Mouse (Mus musculus): ENCODE measurements at regions not wholly inside any gene's neighbourhood (a gene's known extent, or its start where the extent isn't known, plus 50 kb on each side); places are given as distances from the start of the nearest gene placed in this dataset.

GRCm38 (mm10) chr11:111880146-111880545 lies 814.2 kb downstream of the Kcnj2 start:
- Histone ChIP-seq H3K9ac (ENCODE audit: control insufficient read depth, low read depth, low read length, poor library complexity, severe bottlenecking) (no peak overlapping the region), H3K9me3 (replicated peaks; ENCODE audit: insufficient read depth, low read length) (no peaks in the 10 kb centered on the region), H3K27ac (ENCODE audit: control insufficient read depth, low read depth, low read length) (no peak overlapping the region), H3K4me3 (ENCODE audit: control insufficient read depth in 1 of 2, insufficient read depth in 1 of 2, low read depth in 2 of 2, low read length in 2 of 2) (no peak overlapping the region), H3K79me2 (ENCODE audit: control insufficient read depth, insufficient read depth, low read length, poor library complexity) (no peaks in the 10 kb centered on the region), H3K4me1 (ENCODE audit: control insufficient read depth in 1 of 2, insufficient read depth in 2 of 2, low read length in 2 of 2) (no peaks in the 10 kb centered on the region), H3K27me3 (ENCODE audit: control insufficient read depth in 1 of 2, insufficient read depth in 2 of 2, low read length in 2 of 2) (peaks cover 0 to 3% of the 10 kb centered on the region in 2 experiments; a peak in 2 of 4 replicates), H3K36me3 (ENCODE audit: control insufficient read depth in 1 of 2, insufficient read depth in 2 of 2, low read length in 2 of 2) (no peaks in the 10 kb centered on the region)
- no peak for DNase-seq (ENCODE audit: low read depth, low spot score)
- TF ChIP-seq ZKSCAN1 (IDR thresholded peaks at IDR 0.05; ENCODE audit: low read depth, low read length): no peak
- TF ChIP-seq POLR2A (IDR thresholded peaks at IDR 0.05; ENCODE audit: control insufficient read depth in 1 of 2, insufficient read depth in 1 of 2, low read depth in 1 of 2, low read length in 2 of 2, poor library complexity in 1 of 2): no peak
- TF ChIP-seq ELF1 (IDR thresholded peaks at IDR 0.05; ENCODE audit: low read depth, low read length): no peak
- TF ChIP-seq NRF1 (IDR thresholded peaks at IDR 0.05; ENCODE audit: insufficient read depth, low read depth, low read length, poor library complexity, severe bottlenecking): no peak
- no peak for TF ChIP-seq TBP (IDR thresholded peaks at IDR 0.05; ENCODE audit: low read depth, low read length)
- no peak for TF ChIP-seq TCF12 (IDR thresholded peaks at IDR 0.05; ENCODE audit: low read depth, low read length)
- no peak for TF ChIP-seq JUND (IDR thresholded peaks at IDR 0.05; ENCODE audit: low read depth, low read length)
- no peak for TF ChIP-seq E2F4 (IDR thresholded peaks at IDR 0.05; ENCODE audit: borderline replicate concordance, low read depth, low read length)
- TF ChIP-seq MYB (IDR thresholded peaks at IDR 0.05; ENCODE audit: low read depth, low read length): no peak
- TF ChIP-seq MAX (IDR thresholded peaks at IDR 0.05; ENCODE audit: low read length): no peak
- TF ChIP-seq SIN3A (IDR thresholded peaks at IDR 0.05; ENCODE audit: low read length): no peak
- TF ChIP-seq CHD1 (IDR thresholded peaks at IDR 0.05; ENCODE audit: low read depth, low read length): no peak
- no peak for TF ChIP-seq ZNF384 (IDR thresholded peaks at IDR 0.05; ENCODE audit: low read depth, low read length)
- TF ChIP-seq HCFC1 (IDR thresholded peaks at IDR 0.05; ENCODE audit: low read depth, low read length): no peak
- TF ChIP-seq EP300 (IDR thresholded peaks at IDR 0.05; ENCODE audit: low read depth in 1 of 2, low read length in 2 of 2): no peak
- no peak for TF ChIP-seq POLR2AphosphoS2 (IDR thresholded peaks at IDR 0.05; ENCODE audit: low read length)
- no peak for TF ChIP-seq RAD21 (IDR thresholded peaks at IDR 0.05; ENCODE audit: low read depth, low read length)
- TF ChIP-seq POLR2AphosphoS5 (IDR thresholded peaks at IDR 0.05; ENCODE audit: borderline replicate concordance, low read depth, low read length): no peak
- TF ChIP-seq ETS1 (IDR thresholded peaks at IDR 0.05; ENCODE audit: low read depth, low read length): no peak
- TF ChIP-seq SMC3 (IDR thresholded peaks at IDR 0.05; ENCODE audit: low read depth, low read length): no peak

DNA sequence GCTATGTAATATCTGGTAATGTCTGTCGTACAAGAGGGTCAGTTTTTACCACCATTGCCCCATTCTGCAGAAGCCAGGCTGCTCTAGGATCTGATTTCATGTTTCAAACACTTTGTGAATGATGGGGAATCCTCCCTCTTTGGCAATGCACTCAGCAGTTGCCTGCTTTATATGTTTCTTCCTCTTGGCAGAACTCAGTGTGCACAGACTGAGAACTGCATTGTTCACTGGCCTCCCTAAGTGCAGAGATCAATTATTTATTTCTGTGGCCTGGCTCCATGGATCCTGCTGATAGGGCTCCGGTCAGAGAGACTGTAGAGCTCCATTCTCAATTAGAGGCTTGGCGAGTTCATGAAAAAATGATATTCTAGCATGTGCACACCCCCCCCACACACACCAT lies 824.1 kb downstream of the Kcnj2 start:
- DNase-seq (ENCODE audit: low read depth, low spot score): no peak
- H3K9me3 ChIP-seq (replicated peaks; ENCODE audit: insufficient read depth, low read length): no peaks in the 10 kb centered on the region

More for the DNA sequence above, 824.1 kb downstream of the Kcnj2 start:
- Histone ChIP-seq H3K79me2 (ENCODE audit: control insufficient read depth, insufficient read depth, low read length, poor library complexity) (no peaks in the 10 kb centered on the region), H3K4me1 (ENCODE audit: control insufficient read depth in 1 of 2, insufficient read depth in 2 of 2, low read length in 2 of 2) (no peaks in the 10 kb centered on the region), H3K27ac (ENCODE audit: control insufficient read depth, low read depth, low read length) (no peak overlapping the region), H3K36me3 (ENCODE audit: control insufficient read depth in 1 of 2, insufficient read depth in 2 of 2, low read length in 2 of 2) (no peaks in the 10 kb centered on the region), H3K9ac (ENCODE audit: control insufficient read depth, low read depth, low read length, poor library complexity, severe bottlenecking) (no peak overlapping the region), H3K27me3 (ENCODE audit: control insufficient read depth in 1 of 2, insufficient read depth in 2 of 2, low read length in 2 of 2) (no peaks in the 10 kb centered on the region; a peak in 2 of 4 replicates), H3K4me3 (ENCODE audit: control insufficient read depth in 1 of 2, insufficient read depth in 1 of 2, low read depth in 2 of 2, low read length in 2 of 2) (no peak overlapping the region)
- no peak for TF ChIP-seq ZMIZ1 (IDR thresholded peaks at IDR 0.05; ENCODE audit: low read depth, low read length)
- TF ChIP-seq GABPA (IDR thresholded peaks at IDR 0.05; ENCODE audit: low read depth, low read length): no peak
- TF ChIP-seq KAT2A (conservative IDR thresholded peaks at IDR 0.05; ENCODE audit: low read depth, low read length): no peak
- no peak for TF ChIP-seq NRF1 (IDR thresholded peaks at IDR 0.05; ENCODE audit: insufficient read depth, low read depth, low read length, poor library complexity, severe bottlenecking)
- no peak for TF ChIP-seq CHD1 (IDR thresholded peaks at IDR 0.05; ENCODE audit: low read depth, low read length)
